Mouse (Mus musculus) heart, embryonic 12.5 days (tissue): ENCODE data around the gene Socs1. TPM values are rescaled to one million over a fixed set of nuclear protein-coding genes. Genes with fewer than 3 reads are reported as not detected.

Source experiments
- polyA plus RNA-seq: library from polyadenylated mRNA; unstranded; fragments of >200 nt; fragmentation: Nextera tagmentation; extraction: Ambion mirVana; gene quantifications from 2 replicates; pipeline ENCODE4 v1.2.1, GENCODE M21; 2016

Socs1 gene
- polyA plus RNA-seq, 1 experiment from 2014 or later, result 6.2 TPM

Other genes with a start within 250 kb of the Socs1 start
- gene Dexi, start 242.5 kb downstream of the Socs1 start, polyA plus RNA-seq, result 19.4 and 20.8 TPM in 2 replicates
- 30.0 and 33.7 TPM in 2 replicates for gene Clec16a, start 240.2 kb downstream of the Socs1 start, polyA plus RNA-seq
- gene Tnp2, start 3.1 kb upstream of the Socs1 start, polyA plus RNA-seq, result not detected in 2 replicates
- not detected in 2 replicates for gene Prm3, start 5.4 kb upstream of the Socs1 start, polyA plus RNA-seq
- gene Prm2, start 10.6 kb upstream of the Socs1 start, polyA plus RNA-seq, result not detected in 2 replicates
- 0.48 TPM in 1 of 2 replicates, not detected in the other for gene Prm1, start 20.3 kb upstream of the Socs1 start, polyA plus RNA-seq
- not detected in 2 replicates for gene Gm11172, start 27.4 kb upstream of the Socs1 start, polyA plus RNA-seq
- gene Rmi2, start 49.5 kb upstream of the Socs1 start, polyA plus RNA-seq, result 3.9 and 5.0 TPM in 2 replicates